ENCODE assay signal across 15 mouse cellular contexts in the genomic region with DNA sequence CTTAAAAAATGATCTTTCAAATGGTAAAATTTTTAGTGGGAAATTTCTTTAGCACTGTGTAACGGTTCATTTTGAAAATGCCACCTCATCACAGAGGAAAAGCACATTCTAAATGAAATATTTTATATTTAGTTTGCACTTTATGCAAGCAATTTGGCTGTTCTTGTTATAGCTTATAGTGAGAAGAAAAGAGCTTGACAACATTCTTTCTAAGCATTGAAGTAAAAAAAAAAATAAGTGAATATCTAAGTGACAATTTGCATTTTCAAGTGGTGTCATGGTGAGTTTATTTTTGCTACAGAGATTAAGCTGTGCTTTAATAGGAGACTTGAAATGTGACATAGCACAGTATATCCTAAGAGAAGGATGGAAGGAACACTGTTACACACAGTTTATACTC.
"Had no signal": no experiment of that assay in that cellular context is flagged by ENCODE, and none has a peak within 500 bp of the region (broad histone marks: within the 10 kb centered on the region; RNA-seq: fewer than 3 reads in every experiment).

No protein-coding gene starts in this region.

- H3K27ac ChIP-seq: midbrain, embryonic 13.5 days; midbrain, embryonic 15.5 days; neural tube, embryonic 12.5 days; stomach, embryonic 15.5 days; stomach, postnatal 0 days had no signal

- H3K9me3 ChIP-seq: megakaryocyte, embryonic 14.5 days; midbrain, embryonic 13.5 days; midbrain, embryonic 15.5 days; neural tube, embryonic 12.5 days; stomach, embryonic 15.5 days had no signal

- ATAC-seq: midbrain, embryonic 13.5 days; midbrain, embryonic 15.5 days had no signal

- H3K9ac ChIP-seq: lung, embryonic 14.5 days; midbrain, embryonic 13.5 days; midbrain, embryonic 15.5 days; neural tube, embryonic 12.5 days; stomach, embryonic 15.5 days had no signal

- H3K36me3 ChIP-seq: midbrain, embryonic 13.5 days; midbrain, embryonic 15.5 days; neural tube, embryonic 12.5 days; stomach, embryonic 15.5 days had no signal

- H3K4me3 ChIP-seq: megakaryocyte, embryonic 14.5 days; midbrain, embryonic 13.5 days; midbrain, embryonic 15.5 days; neural tube, embryonic 12.5 days; stomach, embryonic 15.5 days had no signal

- DNase-seq: lung, adult 18-20 months; lung, embryonic 14.5 days; lung, postnatal 10 days; lung, postnatal 4 days; right cerebral cortex, postnatal 14 days; thymus, adult 18-20 months; thymus, postnatal 14 days; thymus, postnatal 36 days had no signal

- H3K4me1 ChIP-seq: megakaryocyte, embryonic 14.5 days; midbrain, embryonic 13.5 days; midbrain, embryonic 15.5 days; neural tube, embryonic 12.5 days; stomach, embryonic 15.5 days had no signal

- H3K27me3 ChIP-seq: megakaryocyte, embryonic 14.5 days; midbrain, embryonic 13.5 days; midbrain, embryonic 15.5 days; neural tube, embryonic 12.5 days; stomach, embryonic 15.5 days had no signal

- H3K4me2 ChIP-seq: lung, embryonic 14.5 days; midbrain, embryonic 11.5 days; midbrain, embryonic 13.5 days; midbrain, embryonic 15.5 days; neural tube, embryonic 12.5 days; stomach, embryonic 15.5 days had no signal
